10 mouse cellular contexts compared by ENCODE assay signal in the genomic region with DNA sequence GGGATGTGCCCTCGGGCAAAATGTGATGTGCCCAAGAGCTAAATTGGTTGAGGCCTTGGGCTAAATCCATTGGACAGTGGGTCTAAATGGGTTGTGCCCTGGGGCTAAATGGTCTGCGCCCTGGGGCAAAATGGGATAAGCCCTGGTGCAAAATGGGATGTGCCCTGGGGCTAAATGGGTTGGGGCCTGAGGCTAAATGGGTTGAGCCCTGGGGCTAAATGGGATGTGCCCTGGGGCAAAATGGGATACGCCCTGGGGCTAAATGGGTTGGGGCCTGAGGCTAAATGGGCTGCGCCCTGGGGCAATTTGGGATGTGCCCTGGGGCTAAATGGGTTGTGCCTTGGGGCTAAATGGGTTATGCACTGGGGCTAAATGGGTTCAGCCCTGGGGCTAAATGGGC. TPM values are rescaled to one million over a fixed set of nuclear protein-coding genes. Genes with fewer than 3 reads are reported as not detected.
DNase-seq lines count a peak whose midpoint lies in the region; ATAC-seq lines count a peak whose summit lies in the region.
"Had no signal": no experiment of that assay in that cellular context is flagged by ENCODE, and none has a peak within 500 bp of the region (broad histone marks: within the 10 kb centered on the region; RNA-seq: fewer than 3 reads in every experiment).

No protein-coding gene starts in this region.

- peak; percentile 32 to 39 for DNase-seq in thymus, postnatal 10 days (ENCODE audit: low spot score in 2 of 2)
- DNase-seq in thymus, postnatal 36 days, result no peak

- no peak overlapping the region for H3K4me3 ChIP-seq in hindbrain, embryonic 12.5 days
- H3K4me3 ChIP-seq in hindbrain, embryonic 13.5 days, result no peak overlapping the region
- H3K4me3 ChIP-seq in neural tube, embryonic 15.5 days (replicated peaks), result no peak overlapping the region

- H3K9ac ChIP-seq in hindbrain, embryonic 12.5 days, result no peak overlapping the region
- no peak overlapping the region for H3K9ac ChIP-seq in hindbrain, embryonic 13.5 days
- no peak overlapping the region for H3K9ac ChIP-seq in neural tube, embryonic 15.5 days (replicated peaks)

- H3K9me3 ChIP-seq in hindbrain, embryonic 12.5 days (replicated peaks), result peaks cover 20% of the 10 kb centered on the region
- peaks cover 14% of the 10 kb centered on the region for H3K9me3 ChIP-seq in hindbrain, embryonic 13.5 days
- peaks cover 9% of the 10 kb centered on the region for H3K9me3 ChIP-seq in neural tube, embryonic 15.5 days (replicated peaks)

- H3K27ac ChIP-seq in hindbrain, embryonic 12.5 days, result no peak overlapping the region
- no peak overlapping the region for H3K27ac ChIP-seq in hindbrain, embryonic 13.5 days
- H3K27ac ChIP-seq in neural tube, embryonic 15.5 days (replicated peaks), result no peak overlapping the region

- peak; percentile 66; the same call in 1 of the 2 replicates for ATAC-seq in hindbrain, embryonic 12.5 days (ENCODE audit: low FRiP score)
- no peak for ATAC-seq in hindbrain, embryonic 13.5 days (ENCODE audit: low FRiP score)
- ATAC-seq in erythroblast, adult 5-6 weeks (replicated peaks; ENCODE audit: low FRiP score, poor library complexity, severe bottlenecking), result 0 out of 2 replicates have a peak, but pooled peaks have one; percentile 46
- 0 out of 2 replicates have a peak, but pooled peaks have one; percentile 31 for ATAC-seq in megakaryocyte progenitor cell, adult 5-6 weeks (replicated peaks; ENCODE audit: poor library complexity)
- no peak for ATAC-seq in neural tube, embryonic 15.5 days (ENCODE audit: low FRiP score)

- no peaks in the 10 kb centered on the region for H3K4me1 ChIP-seq in hindbrain, embryonic 12.5 days
- H3K4me1 ChIP-seq in hindbrain, embryonic 13.5 days (replicated peaks), result no peaks in the 10 kb centered on the region
- H3K4me1 ChIP-seq in neural tube, embryonic 15.5 days, result no peaks in the 10 kb centered on the region

- H3K4me2 ChIP-seq in hindbrain, embryonic 12.5 days (replicated peaks), result no peak overlapping the region
- H3K4me2 ChIP-seq in hindbrain, embryonic 13.5 days, result no peak overlapping the region
- H3K4me2 ChIP-seq in neural tube, embryonic 15.5 days, result no peak overlapping the region

- no peaks in the 10 kb centered on the region for H3K27me3 ChIP-seq in hindbrain, embryonic 12.5 days
- H3K27me3 ChIP-seq in hindbrain, embryonic 13.5 days, result no peaks in the 10 kb centered on the region
- H3K27me3 ChIP-seq in neural tube, embryonic 15.5 days (replicated peaks), result no peaks in the 10 kb centered on the region

- WGBS in hindbrain, embryonic 12.5 days, result 90% methylated on average over 4 of the region's 4 CpGs
- 95% methylated on average over 4 of the region's 4 CpGs for WGBS in hindbrain, embryonic 13.5 days
- WGBS in neural tube, embryonic 15.5 days, result 92% methylated on average over 4 of the region's 4 CpGs

- H3K36me3 ChIP-seq in hindbrain, embryonic 12.5 days, result no peaks in the 10 kb centered on the region
- H3K36me3 ChIP-seq in hindbrain, embryonic 13.5 days, result no peaks in the 10 kb centered on the region
- no peaks in the 10 kb centered on the region for H3K36me3 ChIP-seq in neural tube, embryonic 15.5 days

RNA-seq across cellular contexts. Expression of a gene that starts 2.1 kb away (rescaled TPM):
- not detected in 2 replicates for polyA plus RNA-seq in hindbrain, embryonic 12.5 days (2016; fragmentation: Nextera tagmentation; extraction: Ambion mirVana)
- polyA plus RNA-seq in hindbrain, embryonic 13.5 days (2015; fragmentation: Nextera tagmentation; extraction: Ambion mirVana), result not detected in 2 replicates
- not detected in 2 replicates for total RNA-seq in erythroblast, adult 5-6 weeks (2015; ENCODE audit: low replicate concordance)
- not detected in 2 replicates for total RNA-seq in erythroblast, adult 5-6 weeks (2017; ENCODE audit: low replicate concordance)
- total RNA-seq in megakaryocyte progenitor cell, adult 5-6 weeks (2015), result not detected in 2 replicates
- total RNA-seq in megakaryocyte progenitor cell, adult 5-6 weeks (2017), result not detected in 2 replicates
- polyA plus RNA-seq in neural tube, embryonic 15.5 days (2015; fragmentation: Nextera tagmentation; extraction: Ambion mirVana), result not detected in 2 replicates
- total RNA-seq: heart, postnatal 14 days; liver, adult 2 months had no signal
- polyA plus RNA-seq: large intestine, adult 2 months; liver, adult 2 months had no signal

RNA-seq across cellular contexts. Expression of a gene that starts 20.1 kb away (rescaled TPM):
- polyA plus RNA-seq in hindbrain, embryonic 12.5 days (2016; fragmentation: Nextera tagmentation; extraction: Ambion mirVana), result not detected in 2 replicates
- not detected in 2 replicates for polyA plus RNA-seq in hindbrain, embryonic 13.5 days (2015; fragmentation: Nextera tagmentation; extraction: Ambion mirVana)
- total RNA-seq in erythroblast, adult 5-6 weeks (2015; ENCODE audit: low replicate concordance), result not detected in 2 replicates
- total RNA-seq in erythroblast, adult 5-6 weeks (2017; ENCODE audit: low replicate concordance), result not detected in 2 replicates
- total RNA-seq in megakaryocyte progenitor cell, adult 5-6 weeks (2015), result not detected in 2 replicates
- total RNA-seq in megakaryocyte progenitor cell, adult 5-6 weeks (2017), result not detected in 2 replicates
- polyA plus RNA-seq in neural tube, embryonic 15.5 days (2015; fragmentation: Nextera tagmentation; extraction: Ambion mirVana), result not detected in 2 replicates
- total RNA-seq: heart, postnatal 14 days; liver, adult 2 months had no signal
- polyA plus RNA-seq: large intestine, adult 2 months; liver, adult 2 months had no signal

Comparison
In these comparisons a context has a peak if more than half of its experiments do, and no peak if none do; other contexts are left out.
1. ATAC-seq: peak in hindbrain, embryonic 12.5 days (single experiment), erythroblast, adult 5-6 weeks (single experiment) and megakaryocyte progenitor cell, adult 5-6 weeks (single experiment); none in hindbrain, embryonic 13.5 days (single experiment) and neural tube, embryonic 15.5 days (single experiment).
2. DNase-seq: peak in thymus, postnatal 10 days (2 of 2); none in thymus, postnatal 36 days (0 of 2).